Mouse (Mus musculus): ENCODE measurements around the gene Map3k3.
"Not testable (repeated sequence)": the region's sequence is repeated elsewhere in the genome, so short reads cannot be mapped to it uniquely, and the experiment has no call there.

Map3k3 gene

GRCm38 (mm10) chr11:106084911-106085561, 623 bp downstream of the Map3k3 start:
- peak; percentile 63 for DNase-seq (ENCODE audit: low spot score)

GRCm38 (mm10) chr11:106098223-106098622, 13.8 kb downstream of the Map3k3 start:
- no peak for DNase-seq (ENCODE audit: low spot score)

- no peak for DNase-seq (ENCODE audit: low spot score)
Observed at GRCm38 (mm10) chr11:106102866-106103265, 18.5 kb downstream of the Map3k3 start.

- no peak for DNase-seq (ENCODE audit: low spot score)
Observed at GRCm38 (mm10) chr11:106106047-106106587, 21.7 kb downstream of the Map3k3 start.

- no peak for DNase-seq (ENCODE audit: low spot score)
Observed at GRCm38 (mm10) chr11:106111688-106112087, 27.3 kb downstream of the Map3k3 start.

- DNase-seq (ENCODE audit: low spot score), result no peak
Observed at GRCm38 (mm10) chr11:106122221-106122620, 37.8 kb downstream of the Map3k3 start.

- no peak for DNase-seq (ENCODE audit: low spot score)
Observed at GRCm38 (mm10) chr11:106122736-106123135, 38.3 kb downstream of the Map3k3 start.

GRCm38 (mm10) chr11:106124784-106125183, 40.4 kb downstream of the Map3k3 start:
- DNase-seq (ENCODE audit: low spot score), result no peak

GRCm38 (mm10) chr11:106125827-106126226, 41.4 kb downstream of the Map3k3 start:
- DNase-seq (ENCODE audit: low spot score), result no peak

- not testable (repeated sequence) for DNase-seq (ENCODE audit: low spot score)
Observed at GRCm38 (mm10) chr11:106126727-106127373, 42.4 kb downstream of the Map3k3 start.

- no peak for DNase-seq (ENCODE audit: low spot score)
Observed at GRCm38 (mm10) chr11:106129477-106129876, 45.1 kb downstream of the Map3k3 start.

- no peak for DNase-seq (ENCODE audit: low spot score)
Observed at GRCm38 (mm10) chr11:106132516-106132915, 48.1 kb downstream of the Map3k3 start.

GRCm38 (mm10) chr11:106134580-106135528, 50.4 kb downstream of the Map3k3 start:
- DNase-seq (ENCODE audit: low spot score), result peak; percentile 62

GRCm38 (mm10) chr11:106151219-106151618, 66.8 kb downstream of the Map3k3 start:
- no peak for DNase-seq (ENCODE audit: low spot score)

GRCm38 (mm10) chr11:106152132-106152531, 67.7 kb downstream of the Map3k3 start:
- no peak for DNase-seq (ENCODE audit: low spot score)

- no peak for DNase-seq (ENCODE audit: low spot score)
Observed at GRCm38 (mm10) chr11:106154091-106154490, 69.7 kb downstream of the Map3k3 start.

- no peak for DNase-seq (ENCODE audit: low spot score)
Observed at GRCm38 (mm10) chr11:106154770-106155169, 70.4 kb downstream of the Map3k3 start.

GRCm38 (mm10) chr11:106155761-106156160, 71.3 kb downstream of the Map3k3 start:
- no peak for DNase-seq (ENCODE audit: low spot score)

- DNase-seq (ENCODE audit: low spot score), result no peak
Observed at GRCm38 (mm10) chr11:106156257-106156656, 71.8 kb downstream of the Map3k3 start.

- no peak for DNase-seq (ENCODE audit: low spot score)
Observed at GRCm38 (mm10) chr11:106157154-106157553, 72.7 kb downstream of the Map3k3 start.

GRCm38 (mm10) chr11:106158081-106158929, 73.9 kb downstream of the Map3k3 start:
- no peak for DNase-seq (ENCODE audit: low spot score)

GRCm38 (mm10) chr11:106158930-106159215, 74.5 kb downstream of the Map3k3 start:
- DNase-seq (ENCODE audit: low spot score), result no peak

Measured in ovary, adult 18-20 months (tissue).